Comparison of ENCODE assay signal across 28 mouse cellular contexts in the genomic region with DNA sequence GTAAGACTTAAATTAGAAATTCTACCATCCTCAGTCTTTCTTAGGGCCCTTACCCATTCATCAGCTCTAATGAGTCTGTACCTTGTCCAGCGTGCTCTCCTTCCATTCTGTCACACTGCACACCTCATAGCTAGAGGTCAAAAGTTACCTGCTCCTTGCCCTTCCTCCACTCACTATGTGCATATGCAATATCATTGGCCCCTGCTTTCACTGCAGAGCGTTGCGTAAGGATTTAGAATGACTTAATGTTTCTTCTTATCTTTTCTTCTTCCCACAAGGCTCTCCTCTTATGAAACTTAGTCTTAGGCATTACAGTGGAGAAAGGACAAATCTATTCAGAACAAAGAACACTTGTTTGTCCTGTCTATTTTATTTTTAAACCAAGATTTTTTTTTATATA. TPM values are rescaled to one million over a fixed set of nuclear protein-coding genes. Genes with fewer than 3 reads are reported as not detected.
DNase-seq lines count a peak whose midpoint lies in the region; ATAC-seq lines count a peak whose summit lies in the region.
"Had no signal": no experiment of that assay in that cellular context is flagged by ENCODE, and none has a peak within 500 bp of the region (broad histone marks: within the 10 kb centered on the region; RNA-seq: fewer than 3 reads in every experiment).

No protein-coding gene starts in this region.

- no peaks in the 10 kb centered on the region for H3K9me3 ChIP-seq in embryonic facial prominence, embryonic 13.5 days
- H3K9me3 ChIP-seq in embryonic facial prominence, embryonic 10.5 days = no peaks in the 10 kb centered on the region
- H3K9me3 ChIP-seq in intestine, embryonic 15.5 days = no peaks in the 10 kb centered on the region
- H3K9me3 ChIP-seq: embryonic facial prominence, embryonic 15.5 days; forebrain, embryonic 10.5 days; heart, embryonic 10.5 days; hindbrain, embryonic 12.5 days had no signal

- H3K9ac ChIP-seq in embryonic facial prominence, embryonic 13.5 days = no peak overlapping the region
- H3K9ac ChIP-seq in intestine, embryonic 15.5 days = no peak overlapping the region
- H3K9ac ChIP-seq: embryonic facial prominence, embryonic 15.5 days; hindbrain, embryonic 12.5 days had no signal

- no peak overlapping the region for H3K4me2 ChIP-seq in embryonic facial prominence, embryonic 13.5 days
- no peak overlapping the region for H3K4me2 ChIP-seq in intestine, embryonic 15.5 days (replicated peaks)
- H3K4me2 ChIP-seq: embryonic facial prominence, embryonic 15.5 days; hindbrain, embryonic 12.5 days had no signal

- no peak overlapping the region for H3K4me3 ChIP-seq in embryonic facial prominence, embryonic 13.5 days
- no peak overlapping the region for H3K4me3 ChIP-seq in embryonic facial prominence, embryonic 10.5 days
- no peak overlapping the region for H3K4me3 ChIP-seq in intestine, embryonic 15.5 days (replicated peaks)
- H3K4me3 ChIP-seq: embryonic facial prominence, embryonic 15.5 days; erythroblast, embryonic 14.5 days; forebrain, embryonic 10.5 days; gastrocnemius, adult 2 months; heart, embryonic 10.5 days; hindbrain, embryonic 12.5 days had no signal

- H3K27me3 ChIP-seq in embryonic facial prominence, embryonic 13.5 days = no peaks in the 10 kb centered on the region
- H3K27me3 ChIP-seq in embryonic facial prominence, embryonic 10.5 days (replicated peaks; ENCODE audit: low read depth, poor library complexity, severe bottlenecking) = no peaks in the 10 kb centered on the region
- H3K27me3 ChIP-seq in intestine, embryonic 15.5 days (replicated peaks) = no peaks in the 10 kb centered on the region
- H3K27me3 ChIP-seq: CH12.LX; embryonic facial prominence, embryonic 15.5 days; hindbrain, embryonic 12.5 days; Patski had no signal

- H3K27ac ChIP-seq in embryonic facial prominence, embryonic 13.5 days = 0 out of 2 replicates have a peak overlapping the region, but pooled peaks have one; percentile 28
- no peak overlapping the region for H3K27ac ChIP-seq in embryonic facial prominence, embryonic 10.5 days (replicated peaks)
- H3K27ac ChIP-seq in intestine, embryonic 15.5 days = no peak overlapping the region
- H3K27ac ChIP-seq: embryonic facial prominence, embryonic 15.5 days; forebrain, embryonic 10.5 days; gastrocnemius, adult 2 months; heart, embryonic 10.5 days; hindbrain, embryonic 12.5 days had no signal

- H3K4me1 ChIP-seq in embryonic facial prominence, embryonic 13.5 days = no peaks in the 10 kb centered on the region
- H3K4me1 ChIP-seq in embryonic facial prominence, embryonic 10.5 days = no peaks in the 10 kb centered on the region
- no peaks in the 10 kb centered on the region for H3K4me1 ChIP-seq in intestine, embryonic 15.5 days (replicated peaks)
- H3K4me1 ChIP-seq: embryonic facial prominence, embryonic 15.5 days; forebrain, embryonic 10.5 days; heart, embryonic 10.5 days; hindbrain, embryonic 12.5 days had no signal

- ATAC-seq in embryonic facial prominence, embryonic 13.5 days (ENCODE audit: insufficient number of reproducible peaks, insufficient read depth, low FRiP score, low TSS enrichment, low read depth) = no peak
- ATAC-seq in intestine, embryonic 15.5 days = peak; percentile 95
- peak; percentile 38 for ATAC-seq in megakaryocyte, adult 5-6 weeks (ENCODE audit: poor library complexity, severe bottlenecking)
- no peak for ATAC-seq in CD4-positive, CD25-positive, alpha-beta regulatory T cell, adult 4 months
- ATAC-seq: activated CD4-positive, CD25-positive, alpha-beta regulatory T cell, adult 4 months; forebrain, embryonic 14.5 days; hindbrain, embryonic 16.5 days; inflammation-experienced regulatory T-cells, adult 6 months; Patski had no signal

- 85% methylated on average over 3 of the region's 3 CpGs for WGBS in embryonic facial prominence, embryonic 13.5 days
- 85% methylated on average over 3 of the region's 3 CpGs for WGBS in embryonic facial prominence, embryonic 10.5 days
- 59% methylated on average over 3 of the region's 3 CpGs for WGBS in intestine, embryonic 15.5 days

- H3K36me3 ChIP-seq in embryonic facial prominence, embryonic 13.5 days = no peaks in the 10 kb centered on the region
- no peaks in the 10 kb centered on the region for H3K36me3 ChIP-seq in embryonic facial prominence, embryonic 10.5 days (replicated peaks)
- no peaks in the 10 kb centered on the region for H3K36me3 ChIP-seq in intestine, embryonic 15.5 days
- H3K36me3 ChIP-seq: embryonic facial prominence, embryonic 15.5 days; forebrain, embryonic 10.5 days; heart, embryonic 10.5 days; hindbrain, embryonic 12.5 days had no signal

- no peak for DNase-seq in embryonic facial prominence, embryonic 10.5 days (ENCODE audit: low spot score)
- no peak for DNase-seq in thymus, adult 18-20 months
- DNase-seq in right cerebral cortex, postnatal 4 days = no peak
- DNase-seq: adrenal gland, adult 2 months; adrenal gland, postnatal 36 days; cerebellum, adult 2 months; cerebellum, postnatal 10 days; gastrocnemius, adult 2 months; gastrocnemius, postnatal 25 days; heart, adult 11 months; heart, postnatal 10 days; heart, postnatal 4 days had no signal

RNA-seq across cellular contexts. Expression of a gene that starts 20.0 kb away (rescaled TPM):
- 5.5 and 8.1 TPM in 2 replicates for polyA plus RNA-seq in embryonic facial prominence, embryonic 13.5 days (2015; fragmentation: Nextera tagmentation; extraction: Ambion mirVana)
- 0.05 TPM in 1 of 2 replicates, not detected in the other for polyA plus RNA-seq in embryonic facial prominence, embryonic 10.5 days (2016; fragmentation: Nextera tagmentation; extraction: Ambion mirVana)
- 43.7 and 46.1 TPM in 2 replicates for polyA plus RNA-seq in intestine, embryonic 15.5 days (2015; fragmentation: Nextera tagmentation; extraction: Ambion mirVana)
- total RNA-seq in megakaryocyte, adult 5-6 weeks (2015) = 0.09 and 0.78 TPM in 2 replicates
- 1.2 and 1.4 TPM in 2 replicates for total RNA-seq in megakaryocyte, adult 5-6 weeks (2017)
- 1 to 10 TPM; 1.0 to 4.1 TPM for polyA plus RNA-seq in CD4-positive, CD25-positive, alpha-beta regulatory T cell, adult 4 months (2017; shearing (Covaris generic))
- total RNA-seq: CH12.LX had no signal
- polyA plus RNA-seq: C2C12; forebrain, embryonic 10.5 days; forebrain, embryonic 14.5 days; hindbrain, embryonic 16.5 days had no signal

Comparison
In these comparisons a context has a peak if more than half of its experiments do, and no peak if none do; other contexts are left out.
1. ATAC-seq: peak in intestine, embryonic 15.5 days (single experiment) and megakaryocyte, adult 5-6 weeks (single experiment); none in embryonic facial prominence, embryonic 13.5 days (single experiment) and CD4-positive, CD25-positive, alpha-beta regulatory T cell, adult 4 months (single experiment).